Mouse (Mus musculus) intestine, embryonic 16.5 days (tissue): ENCODE data around the gene Aip. TPM values are rescaled to one million over a fixed set of nuclear protein-coding genes. Genes with fewer than 3 reads are reported as not detected.
"Not testable (repeated sequence)": the region's sequence is repeated elsewhere in the genome, so short reads cannot be mapped to it uniquely, and the experiment has no call there.

Experiments used
- ATAC-seq: fragments of 200-750 bp; cut with Nextera tagmentation; 2 replicates; pipeline ENCODE4 v1.8.0; 2017; ENCODE audit warnings: moderate TSS enrichment, moderate library complexity
- H3K27ac ChIP-seq: fragments of 300-500 bp; sonication (generic); 2 replicates; pipeline ENCODE4 v1.5.1; 2014; ENCODE audit warnings: mild to moderate bottlenecking, low read length
- H3K27me3 ChIP-seq: fragments of 300-500 bp; sonication (generic); replicated peaks from 2 replicates; pipeline ENCODE4 v1.6.1; 2014; ENCODE audit warnings: low read length, control low read depth, mixed read lengths; ENCODE audit not compliant: control insufficient read depth, insufficient read depth
- H3K36me3 ChIP-seq: fragments of 300-500 bp; sonication (generic); 2 replicates; pipeline ENCODE4 v1.6.1; 2014; ENCODE audit warnings: low read length, control low read depth; ENCODE audit not compliant: control insufficient read depth, insufficient read depth
- H3K4me1 ChIP-seq: fragments of 300-500 bp; sonication (generic); 2 replicates; pipeline ENCODE4 v1.6.1; 2014; ENCODE audit warnings: low read length, control low read depth, mixed read lengths; ENCODE audit not compliant: control insufficient read depth, insufficient read depth
- H3K4me2 ChIP-seq: fragments of 300-500 bp; sonication (generic); 2 replicates; pipeline ENCODE4 v1.6.1; 2014; ENCODE audit warnings: low read depth, low read length, control low read depth
- H3K4me3 ChIP-seq: fragments of 300-500 bp; sonication (generic); 2 replicates; pipeline ENCODE4 v1.5.1; 2014; ENCODE audit warnings: mild to moderate bottlenecking, low read length
- H3K9ac ChIP-seq: fragments of 300-500 bp; sonication (generic); 2 replicates; pipeline ENCODE4 v1.6.1; 2014; ENCODE audit warnings: low read depth, low read length
- H3K9me3 ChIP-seq: fragments of 300-500 bp; sonication (generic); 2 replicates; pipeline ENCODE4 v1.6.1; 2016; ENCODE audit warnings: low read length, control low read depth; ENCODE audit not compliant: control insufficient read depth
- WGBS: fragments of 180-500 bp; shearing (Covaris S2); extraction: QIAGEN DNeasy Blood & Tissue Kit; methylation state at CpG from one replicate; pipeline ENCODE4 v1.1.7; 2014; 5-methylcytosine and 5-hydroxymethylcytosine counted together
- polyA plus RNA-seq: library from polyadenylated mRNA; unstranded; fragments of >200 nt; fragmentation: Nextera tagmentation; extraction: Ambion mirVana; gene quantifications from 2 replicates; pipeline ENCODE4 v1.2.1, GENCODE M21; 2015

Aip gene
- polyA plus RNA-seq, 1 experiment from 2014 or later, result 81.2 TPM

GRCm38 (mm10) chr19:4129462-4129861 is 3.8 kb upstream of the Aip start:
- H3K27ac ChIP-seq, result no peak overlapping the region
- H3K9me3 ChIP-seq, result no peaks in the 10 kb centered on the region
- no peak overlapping the region for H3K4me3 ChIP-seq
- no peak for ATAC-seq
- peaks cover 16% of the 10 kb centered on the region; the same call in 1 of the 2 replicates for H3K36me3 ChIP-seq
- no peaks in the 10 kb centered on the region for H3K27me3 ChIP-seq
- 0 out of 2 replicates have a peak overlapping the region, but pooled peaks have one; percentile 10 for H3K9ac ChIP-seq
- no peak overlapping the region for H3K4me2 ChIP-seq
- peaks cover 12% of the 10 kb centered on the region for H3K4me1 ChIP-seq
- 90% methylated on average over 7 of the region's 7 CpGs for WGBS

DNA sequence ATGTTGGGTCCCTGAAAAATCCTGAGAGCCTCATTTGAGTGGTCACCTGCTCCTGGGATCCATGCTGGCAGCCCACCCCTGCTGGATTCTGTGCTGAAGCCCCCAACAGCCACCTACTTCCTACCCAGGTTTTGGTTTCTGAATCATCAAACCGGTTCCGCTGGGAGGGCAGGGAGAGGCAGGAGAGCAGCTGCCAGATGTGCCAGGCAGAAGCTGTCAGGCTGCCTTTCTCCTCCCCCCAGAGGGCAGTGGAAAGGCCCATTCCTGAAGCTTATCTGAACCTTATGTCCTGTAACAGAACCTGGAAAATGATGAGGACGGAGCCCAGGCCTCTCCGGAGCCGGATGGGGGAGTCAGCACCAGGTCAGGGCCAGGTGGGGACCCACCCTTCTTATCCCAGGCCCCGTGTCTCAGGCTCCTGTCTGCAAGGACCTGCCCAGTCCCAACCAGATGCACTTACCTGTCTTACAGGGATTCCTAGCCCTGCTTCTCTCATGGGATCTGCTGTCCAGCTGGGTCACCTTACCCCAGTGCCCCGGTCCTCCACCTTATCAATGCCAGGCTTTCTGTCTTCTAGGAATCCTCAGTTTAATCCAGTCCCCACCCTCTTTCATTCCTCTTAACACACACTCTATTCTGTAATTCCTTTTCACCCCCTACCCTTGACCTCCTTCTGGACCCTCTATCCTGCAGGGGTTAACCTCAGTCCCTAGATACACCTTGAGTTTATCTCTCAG is 1.3 kb upstream of the Aip start:
- H3K27ac ChIP-seq, result 0 out of 2 replicates have a peak overlapping the region, but pooled peaks have one; percentile 1
- H3K4me2 ChIP-seq, result peak overlapping the region; percentile 79
- ATAC-seq, result no peak
- 51% methylated on average over 7 of the region's 7 CpGs for WGBS
- H3K9ac ChIP-seq, result peak overlapping the region; percentile 87
- H3K4me1 ChIP-seq, result peaks cover 12% of the 10 kb centered on the region
- H3K36me3 ChIP-seq, result peaks cover 10% of the 10 kb centered on the region; the same call in 1 of the 2 replicates
- no peaks in the 10 kb centered on the region for H3K9me3 ChIP-seq
- H3K4me3 ChIP-seq, result peak overlapping the region; percentile 87
- no peaks in the 10 kb centered on the region for H3K27me3 ChIP-seq

GRCm38 (mm10) chr19:4125268-4125667 is 390 bp downstream of the Aip start:
- peaks cover 20% of the 10 kb centered on the region for H3K4me1 ChIP-seq
- peak; percentile 32 for ATAC-seq
- peak overlapping the region; percentile 79 for H3K4me2 ChIP-seq
- peak overlapping the region; percentile 87 for H3K4me3 ChIP-seq
- H3K36me3 ChIP-seq, H3K27ac ChIP-seq, H3K9me3 ChIP-seq, H3K27me3 ChIP-seq: not testable (repeated sequence)
- 9% methylated on average over 4 of the region's 4 CpGs for WGBS
- H3K9ac ChIP-seq, result peak overlapping the region; percentile 87

DNA sequence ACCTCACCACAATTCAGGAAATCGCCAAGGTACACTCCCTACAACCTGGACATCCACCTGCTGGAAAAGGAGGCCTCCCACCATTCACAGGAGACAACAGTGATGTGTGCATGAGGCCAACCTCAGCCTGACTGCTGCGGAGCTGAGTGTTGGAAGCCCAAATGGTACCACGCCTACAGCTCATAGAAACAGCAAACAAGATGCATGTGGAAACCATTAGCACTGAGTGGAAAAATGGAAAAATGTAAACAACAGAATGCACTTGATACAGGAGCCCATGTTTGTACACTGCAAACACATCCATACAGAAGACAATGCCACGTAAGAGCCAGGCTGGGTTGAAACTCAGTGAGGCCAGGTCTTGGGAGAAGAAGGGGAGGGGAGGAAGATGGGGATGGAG is 1.2 kb downstream of the Aip start:
- peak overlapping the region; percentile 6; the same call in 1 of the 2 replicates for H3K27ac ChIP-seq
- WGBS, result 75% methylated on average over 4 of the region's 4 CpGs
- peaks cover 21% of the 10 kb centered on the region for H3K4me1 ChIP-seq
- 0 out of 2 replicates have a peak, but pooled peaks cover 2% of the 10 kb centered on the region for H3K36me3 ChIP-seq
- H3K9me3 ChIP-seq, result no peaks in the 10 kb centered on the region
- ATAC-seq, result no peak
- no peak overlapping the region for H3K4me2 ChIP-seq
- no peaks in the 10 kb centered on the region for H3K27me3 ChIP-seq
- H3K9ac ChIP-seq, result no peak overlapping the region
- H3K4me3 ChIP-seq, result no peak overlapping the region

DNA sequence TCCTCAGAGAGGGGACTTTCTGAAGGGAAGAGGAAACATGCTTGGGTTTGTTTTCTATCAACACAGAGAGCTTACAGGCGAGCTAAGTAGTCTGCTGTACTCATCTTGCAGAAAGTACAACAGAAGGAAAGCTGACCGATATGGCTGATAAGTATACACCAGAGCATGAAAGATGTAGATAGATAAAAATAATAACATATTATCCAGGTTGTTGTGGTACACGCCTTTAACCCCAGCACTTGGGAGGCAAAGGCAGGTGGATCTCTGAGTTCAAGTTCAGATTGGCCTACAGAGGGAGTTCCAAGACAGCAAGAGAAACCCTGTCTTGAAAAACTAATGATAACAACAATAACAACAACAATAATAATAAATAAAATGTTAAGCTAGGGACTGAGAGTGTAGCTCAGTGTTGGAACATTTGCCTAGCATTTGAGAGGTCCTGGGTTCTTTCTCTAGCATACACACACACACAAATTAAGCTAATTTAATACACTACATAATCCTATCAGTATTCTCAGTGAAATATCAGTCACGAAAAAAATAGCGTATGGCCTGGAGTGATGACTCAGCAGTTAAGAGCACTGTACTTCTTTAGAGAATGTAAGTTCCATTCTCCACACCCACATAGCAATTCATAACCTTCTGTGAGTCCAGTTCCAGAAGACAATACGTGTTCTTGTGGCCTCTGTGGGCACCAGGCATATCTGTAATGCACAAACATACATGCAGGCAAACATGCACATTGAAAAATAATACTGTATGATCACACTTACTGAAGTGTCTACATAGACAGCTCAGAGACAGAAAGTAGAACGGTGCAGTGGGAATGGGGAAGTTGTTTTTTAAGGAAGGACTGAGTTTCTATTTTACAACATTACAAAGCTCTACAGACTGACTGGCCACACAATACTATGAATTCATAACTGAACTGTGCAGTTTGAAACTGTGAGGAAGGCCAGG is 3.0 kb downstream of the Aip start:
- no peak overlapping the region for H3K4me2 ChIP-seq
- H3K27me3 ChIP-seq, result no peaks in the 10 kb centered on the region
- peaks cover 21% of the 10 kb centered on the region for H3K4me1 ChIP-seq
- no peak overlapping the region for H3K4me3 ChIP-seq
- ATAC-seq, result no peak
- 0 out of 2 replicates have a peak, but pooled peaks cover 2% of the 10 kb centered on the region for H3K36me3 ChIP-seq
- H3K27ac ChIP-seq, result no peak overlapping the region
- no peaks in the 10 kb centered on the region for H3K9me3 ChIP-seq
- 83% methylated on average over 7 of the region's 7 CpGs for WGBS
- no peak overlapping the region for H3K9ac ChIP-seq

DNA sequence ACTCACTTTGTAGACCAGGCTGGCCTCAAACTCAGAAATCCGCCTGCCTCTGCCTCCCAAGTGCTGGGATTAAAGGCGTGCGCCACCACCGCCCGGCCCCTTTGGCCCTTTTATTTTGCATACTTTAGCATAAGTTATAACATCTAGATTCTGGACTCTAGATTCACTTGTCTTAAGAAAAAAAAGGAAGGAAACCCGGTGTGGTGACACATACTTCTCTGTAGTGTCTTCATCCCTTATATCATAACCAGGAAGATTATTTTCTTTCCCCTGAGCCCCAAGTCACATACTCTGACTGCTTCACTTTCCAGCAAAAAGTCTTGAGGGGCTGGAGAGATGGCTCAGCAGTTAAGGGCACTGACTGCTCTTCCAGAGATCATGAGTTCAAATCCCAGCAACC is 3.8 kb downstream of the Aip start:
- H3K27ac ChIP-seq, H3K4me3 ChIP-seq, H3K9me3 ChIP-seq, H3K36me3 ChIP-seq, H3K4me2 ChIP-seq, ATAC-seq, H3K27me3 ChIP-seq, H3K9ac ChIP-seq: not testable (repeated sequence)
- WGBS, result 56% methylated on average over 6 of the region's 6 CpGs
- peaks cover 19% of the 10 kb centered on the region for H3K4me1 ChIP-seq

DNA sequence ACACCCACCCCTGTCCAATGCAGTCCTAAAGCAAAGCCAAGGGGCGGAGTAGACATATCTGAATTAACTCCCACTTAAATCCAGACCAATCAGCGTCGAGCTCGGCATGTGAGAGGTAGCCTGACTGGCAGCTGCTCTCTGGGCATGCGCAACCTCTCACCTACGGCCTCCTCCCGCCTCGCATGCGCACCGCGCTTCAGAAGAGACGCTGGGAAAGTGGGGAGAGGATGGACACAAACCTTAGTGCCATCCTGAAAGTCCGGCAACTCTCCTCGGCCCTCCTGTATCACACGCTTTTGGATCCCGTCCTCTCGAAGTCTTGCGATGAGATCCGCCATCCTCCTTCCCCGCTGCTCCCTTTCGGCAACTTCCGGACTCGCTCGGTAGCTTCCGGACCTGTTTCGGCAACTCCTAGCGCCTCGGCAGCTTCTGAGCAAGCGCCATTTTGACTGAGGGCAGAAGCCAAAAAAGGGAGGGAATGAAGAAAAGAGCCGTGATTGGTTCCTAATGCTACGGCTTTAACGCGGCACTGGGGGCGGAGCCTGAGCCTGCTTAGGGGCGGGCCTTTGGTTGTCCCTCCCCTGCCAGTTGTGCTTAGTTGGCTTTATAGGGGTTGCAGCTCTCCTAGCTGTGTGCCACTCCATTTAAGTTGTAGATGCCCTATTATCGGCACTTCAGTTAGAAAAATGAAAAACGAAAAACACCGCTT is 4.4 kb downstream of the Aip start:
- peak overlapping the region; percentile 55 for H3K4me3 ChIP-seq
- peaks cover 13% of the 10 kb centered on the region for H3K4me1 ChIP-seq
- H3K9ac ChIP-seq, result peak overlapping the region; percentile 67
- WGBS, result 2% methylated on average over 38 of the region's 38 CpGs
- no peaks in the 10 kb centered on the region for H3K27me3 ChIP-seq
- H3K9me3 ChIP-seq, result no peaks in the 10 kb centered on the region
- H3K36me3 ChIP-seq, result 0 out of 2 replicates have a peak, but pooled peaks cover 7% of the 10 kb centered on the region
- H3K27ac ChIP-seq, result peak overlapping the region; percentile 76
- ATAC-seq, result peak; percentile 75
- H3K4me2 ChIP-seq, result peak overlapping the region; percentile 60

DNA sequence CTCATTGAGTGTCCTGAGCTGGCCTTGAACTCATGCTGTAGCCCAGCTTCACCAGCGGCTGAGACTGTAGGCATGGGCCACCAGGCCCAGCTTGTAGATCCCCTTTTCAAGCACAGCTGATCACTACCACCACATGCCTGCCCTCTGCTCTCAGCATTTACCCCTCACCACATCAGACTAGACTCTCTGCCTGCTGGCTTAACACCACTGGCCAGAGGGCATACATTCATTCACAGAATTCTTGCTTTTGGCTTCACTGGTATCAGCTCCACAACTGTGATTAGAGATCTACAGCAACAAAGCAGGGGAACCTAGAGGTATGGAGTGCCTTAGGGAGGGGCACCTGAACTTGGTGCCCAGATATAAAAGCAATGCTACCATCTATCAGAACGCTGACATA is 5.2 kb downstream of the Aip start:
- no peak overlapping the region for H3K9ac ChIP-seq
- H3K4me3 ChIP-seq, result peak overlapping the region; percentile 55
- WGBS, result 91% methylated on average over 2 of the region's 2 CpGs
- peaks cover 12% of the 10 kb centered on the region for H3K36me3 ChIP-seq
- H3K4me1 ChIP-seq, result peaks cover 13% of the 10 kb centered on the region
- no peaks in the 10 kb centered on the region for H3K27me3 ChIP-seq
- H3K9me3 ChIP-seq, result no peaks in the 10 kb centered on the region
- H3K4me2 ChIP-seq, result peak overlapping the region; percentile 60
- no peak for ATAC-seq
- H3K27ac ChIP-seq, result no peak overlapping the region
